Mouse (Mus musculus) right cerebral cortex, postnatal 25 days (tissue): ENCODE results near the gene Naaladl2.

Experiments
- DNase-seq: peaks from one replicate; pipeline ENCODE4 v3.0.0; 2022

The Naaladl2 gene

DNA sequence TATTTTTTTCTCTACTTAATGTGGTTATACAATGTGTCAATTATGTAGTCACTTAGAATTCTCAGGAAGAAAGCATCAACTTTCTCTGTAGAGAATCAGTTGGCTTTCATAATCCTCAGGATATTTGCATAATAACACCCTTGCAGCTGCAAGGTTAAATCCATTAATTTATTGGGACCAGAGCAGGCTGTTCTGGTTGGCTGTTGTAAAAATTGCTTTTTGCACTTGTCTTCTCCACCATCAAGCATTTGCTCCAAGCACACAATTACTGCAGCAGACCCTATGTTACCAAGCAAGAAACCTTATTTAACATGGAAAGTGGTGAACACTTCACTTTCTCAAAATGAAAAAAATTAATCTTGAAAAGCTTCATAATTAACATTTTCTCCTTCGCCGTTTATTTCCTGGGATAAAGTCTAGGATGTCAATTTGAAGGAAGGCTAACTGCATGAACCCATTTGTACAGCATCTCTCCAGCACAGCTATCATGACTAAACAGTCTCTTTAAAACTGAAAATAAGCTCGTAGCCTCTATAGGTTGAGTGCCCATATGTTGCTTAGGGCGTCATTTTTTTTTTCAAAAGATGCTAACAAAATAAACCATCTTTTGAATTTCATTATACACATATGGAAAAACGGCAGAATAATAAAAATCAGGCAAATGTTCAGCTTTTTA, 205.4 kb downstream of the Naaladl2 start:
- DNase-seq = no peak

- DNase-seq = no peak
These were observed 222.2 kb downstream of the Naaladl2 start for GRCm38 (mm10) chr3:24921811-24922210.

DNA sequence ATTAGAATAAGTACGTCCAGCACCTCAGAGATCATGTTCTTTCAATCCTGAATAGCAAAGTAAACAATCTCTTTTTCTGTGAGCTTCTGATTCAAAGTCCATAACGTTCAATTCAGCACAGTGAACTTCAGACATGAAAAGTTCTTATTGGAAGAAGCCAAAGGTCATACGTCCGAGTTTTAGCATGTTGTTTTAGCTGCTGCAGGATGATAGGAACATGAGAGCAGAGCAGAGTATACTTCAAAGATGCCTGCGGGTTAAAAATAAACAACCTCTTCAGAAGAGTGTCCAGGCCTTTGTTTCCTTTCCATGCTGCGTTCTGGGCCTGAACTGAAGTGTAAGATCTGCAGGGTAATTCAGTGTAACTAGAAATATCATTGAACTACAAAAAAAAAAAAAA, 222.7 kb downstream of the Naaladl2 start:
- no peak for DNase-seq

DNA sequence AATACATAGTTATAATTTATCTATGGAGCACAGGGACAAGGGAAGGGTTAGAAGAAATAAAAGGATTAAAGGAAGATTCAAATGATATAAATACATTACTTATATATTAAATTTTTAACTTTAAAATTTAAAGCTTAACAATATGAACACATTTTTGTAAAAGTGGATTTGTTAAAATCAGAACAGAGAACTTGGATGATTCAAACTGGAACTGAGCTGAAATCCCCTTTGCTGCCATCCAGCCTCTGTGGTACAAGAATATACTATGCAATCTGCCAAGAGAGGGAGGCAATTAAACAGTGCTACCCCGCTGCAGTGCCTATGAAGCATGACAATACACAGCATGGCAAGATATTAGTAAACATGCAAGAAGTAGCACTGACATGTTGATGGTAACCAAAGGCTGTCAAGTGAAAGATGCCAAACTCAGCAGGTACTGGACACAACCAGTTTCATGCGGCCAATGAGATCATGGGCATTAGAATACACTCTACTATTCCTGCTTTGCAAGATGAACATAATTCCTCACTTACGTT, 238.6 kb downstream of the Naaladl2 start:
- DNase-seq = no peak

GRCm38 (mm10) chr3:24888801-24889200, 255.3 kb downstream of the Naaladl2 start:
- no peak for DNase-seq

DNA sequence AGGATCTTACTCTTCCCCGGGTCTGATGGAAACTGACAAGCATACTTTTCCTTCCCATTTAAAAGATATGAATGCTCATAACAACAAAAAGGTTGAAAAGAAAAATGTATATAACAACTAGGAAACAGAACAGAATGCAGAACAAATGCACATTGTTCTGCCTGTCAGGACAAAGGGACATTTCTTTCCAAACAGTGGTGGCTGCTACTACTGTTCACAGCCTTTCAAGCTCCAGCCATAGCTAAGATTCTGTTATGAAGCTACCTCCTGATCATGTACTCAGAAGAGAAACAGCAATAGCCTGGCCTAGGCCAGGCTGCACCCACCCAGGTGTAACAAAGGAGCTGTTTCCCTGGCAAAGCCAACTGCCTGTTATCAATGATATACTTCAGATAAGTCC, 271.8 kb downstream of the Naaladl2 start:
- DNase-seq = no peak

DNA sequence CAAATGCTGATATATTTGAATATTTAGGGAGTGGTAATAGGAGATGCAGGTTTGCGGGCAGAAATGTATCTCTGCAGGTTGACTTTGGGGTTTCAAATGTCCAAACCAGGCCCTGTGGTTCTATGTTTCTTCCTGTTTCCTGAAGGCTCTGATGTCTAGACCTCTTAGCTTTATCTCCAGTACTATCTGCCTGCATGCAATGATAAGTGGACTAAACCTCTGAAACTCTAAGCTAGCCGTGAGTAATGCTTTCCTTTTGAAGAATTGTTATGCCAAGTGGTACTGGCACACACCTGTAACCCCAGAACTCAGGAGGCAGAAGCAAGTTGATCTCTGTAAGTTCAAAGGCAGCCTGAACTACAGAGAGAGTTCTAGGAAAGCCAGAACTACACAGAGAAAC, 291.1 kb downstream of the Naaladl2 start:
- DNase-seq = no peak

- no peak for DNase-seq
These were observed 347.3 kb downstream of the Naaladl2 start for GRCm38 (mm10) chr3:24796739-24797138.

- no peak for DNase-seq
These were observed 356.5 kb downstream of the Naaladl2 start for GRCm38 (mm10) chr3:24787451-24788148.

DNA sequence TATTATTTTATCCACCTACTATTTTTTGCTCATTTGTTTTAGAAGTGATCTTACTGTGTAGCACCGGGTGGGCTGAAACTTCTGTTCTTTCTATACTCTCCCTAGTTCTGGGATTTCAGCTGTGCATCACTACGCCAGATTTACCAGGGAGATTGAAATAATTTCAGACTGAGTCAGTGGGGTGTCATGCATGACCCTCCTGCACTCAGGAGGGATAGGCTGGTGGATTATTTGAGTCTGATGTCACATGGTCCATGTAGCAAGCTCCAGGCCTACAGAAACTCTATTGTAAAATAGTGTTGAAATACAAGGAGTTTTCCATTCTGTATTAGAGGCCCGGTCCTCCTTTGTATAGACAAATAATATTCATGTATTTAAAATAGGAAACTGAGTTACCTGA, 360.0 kb downstream of the Naaladl2 start:
- no peak for DNase-seq

DNA sequence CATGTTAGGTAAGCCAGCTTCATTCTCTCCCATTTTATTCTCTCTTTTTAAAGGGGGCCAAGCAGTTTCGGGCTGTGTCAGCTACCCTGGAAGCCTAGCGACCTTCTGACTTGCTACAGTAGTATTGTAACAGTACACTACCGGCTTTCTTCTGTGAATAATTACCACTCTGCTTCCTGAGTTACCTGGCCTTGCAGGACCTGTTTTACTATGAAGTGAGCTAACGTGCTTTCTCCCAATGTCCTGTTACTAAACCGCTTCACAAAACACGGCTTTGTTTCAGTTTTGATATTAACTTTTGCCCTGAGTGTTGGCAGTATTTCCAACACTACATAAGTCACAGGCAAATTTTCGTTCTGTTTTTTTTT, 360.6 kb downstream of the Naaladl2 start:
- no peak for DNase-seq

DNA sequence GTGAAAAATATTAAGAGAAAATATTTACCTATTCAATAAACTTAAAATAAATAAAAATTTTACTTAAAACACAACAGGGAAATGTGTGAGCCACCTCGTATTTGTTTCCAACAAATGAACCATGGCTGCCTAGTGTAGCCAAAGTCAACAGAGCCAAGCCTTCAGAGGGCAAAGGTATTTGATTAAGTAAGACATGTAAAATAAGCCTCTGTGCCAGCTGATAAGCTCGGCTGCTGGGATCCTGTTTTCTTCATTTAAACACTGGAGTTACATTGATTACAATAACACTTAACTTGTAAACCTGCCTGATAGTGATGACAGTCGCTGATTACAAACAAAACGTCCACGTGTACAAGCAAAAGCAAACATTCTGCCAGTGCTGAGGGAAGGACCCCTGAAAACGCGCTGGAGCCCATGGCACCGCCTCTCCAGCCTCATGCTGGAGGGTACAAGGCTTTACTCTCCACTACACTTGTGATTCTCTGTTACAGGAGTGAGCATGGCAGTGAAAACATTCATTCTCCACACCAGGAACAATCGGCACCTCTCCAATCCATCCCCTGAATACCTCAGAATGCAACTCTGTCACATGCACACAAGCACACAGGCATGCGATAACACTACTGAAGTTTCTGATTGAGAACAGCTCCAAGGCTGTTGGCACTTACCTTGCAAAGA, 361.1 kb downstream of the Naaladl2 start:
- no peak for DNase-seq

DNA sequence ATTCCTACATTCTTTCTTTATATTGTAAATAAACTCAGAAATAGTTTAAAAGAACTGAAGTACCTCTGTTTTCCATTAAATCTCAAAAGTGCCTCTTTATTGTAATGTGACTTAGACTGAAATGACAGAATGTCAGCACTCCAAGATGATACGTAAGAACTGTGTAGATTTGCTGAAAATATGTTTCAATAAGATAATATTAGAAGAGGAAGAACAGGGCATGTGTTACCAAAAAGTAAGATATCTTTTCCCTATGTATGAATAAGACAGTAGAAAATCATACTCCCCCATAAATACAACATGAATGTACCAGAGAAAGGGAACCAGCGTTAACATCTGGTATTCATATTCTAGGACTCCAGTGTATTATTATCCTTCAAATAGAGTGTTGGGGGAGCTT, 362.4 kb downstream of the Naaladl2 start:
- no peak for DNase-seq

GRCm38 (mm10) chr3:24778416-24778815, 365.6 kb downstream of the Naaladl2 start:
- no peak for DNase-seq

- DNase-seq = no peak
These were observed 395.0 kb downstream of the Naaladl2 start for GRCm38 (mm10) chr3:24749055-24749454.

GRCm38 (mm10) chr3:24747182-24747856, 396.7 kb downstream of the Naaladl2 start:
- no peak for DNase-seq

DNA sequence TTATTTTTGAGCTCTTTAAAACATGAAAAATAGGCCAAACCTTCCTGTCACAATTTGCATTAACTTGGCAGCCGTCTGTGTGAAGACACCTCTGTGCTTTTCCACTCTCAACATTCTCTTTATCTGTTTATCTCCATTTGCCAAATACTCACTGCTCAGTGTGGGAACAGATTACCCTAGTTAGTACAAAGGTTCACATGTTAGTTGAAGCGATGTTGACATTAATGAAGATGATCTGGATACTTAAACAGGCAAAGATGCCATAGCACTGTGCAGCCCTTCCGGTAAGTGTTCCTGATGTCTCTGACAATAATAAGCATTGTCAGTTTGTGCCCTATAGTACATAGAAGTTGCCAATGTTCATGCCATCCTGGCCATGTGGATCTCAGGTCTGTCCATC, 400.1 kb downstream of the Naaladl2 start:
- no peak for DNase-seq

GRCm38 (mm10) chr3:24719181-24719749, 424.8 kb downstream of the Naaladl2 start:
- no peak for DNase-seq

GRCm38 (mm10) chr3:24714770-24715169, 429.3 kb downstream of the Naaladl2 start:
- DNase-seq = no peak

DNA sequence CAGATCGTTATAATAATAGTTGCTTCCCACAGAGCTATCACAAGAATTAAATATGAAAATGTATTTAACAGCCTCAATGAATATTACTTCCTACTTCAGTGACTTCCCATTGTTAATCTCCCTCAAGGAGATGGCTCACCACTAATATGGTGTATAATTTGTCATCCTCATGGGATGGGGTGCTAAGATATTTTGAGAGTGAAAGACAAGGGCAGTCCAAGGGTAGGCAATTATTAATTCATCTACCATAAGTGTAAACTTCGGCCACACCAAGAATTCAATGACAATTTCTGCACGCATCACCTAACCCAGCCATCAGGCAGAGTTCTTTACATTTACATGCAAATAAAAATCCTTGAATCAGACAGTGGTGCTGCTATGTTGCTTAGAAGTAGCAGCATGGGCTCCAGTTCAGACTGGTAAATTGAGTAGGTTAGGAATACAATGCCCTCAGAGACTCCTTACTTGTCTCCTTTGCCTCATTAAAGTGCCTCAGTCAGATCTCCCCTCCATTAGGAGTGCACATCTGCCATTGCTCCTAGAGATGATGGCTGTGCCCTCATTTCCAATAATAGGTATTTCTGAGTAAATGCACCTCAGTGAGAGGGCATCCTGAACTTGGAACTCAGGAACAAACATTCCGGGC, 438.2 kb downstream of the Naaladl2 start:
- no peak for DNase-seq

DNA sequence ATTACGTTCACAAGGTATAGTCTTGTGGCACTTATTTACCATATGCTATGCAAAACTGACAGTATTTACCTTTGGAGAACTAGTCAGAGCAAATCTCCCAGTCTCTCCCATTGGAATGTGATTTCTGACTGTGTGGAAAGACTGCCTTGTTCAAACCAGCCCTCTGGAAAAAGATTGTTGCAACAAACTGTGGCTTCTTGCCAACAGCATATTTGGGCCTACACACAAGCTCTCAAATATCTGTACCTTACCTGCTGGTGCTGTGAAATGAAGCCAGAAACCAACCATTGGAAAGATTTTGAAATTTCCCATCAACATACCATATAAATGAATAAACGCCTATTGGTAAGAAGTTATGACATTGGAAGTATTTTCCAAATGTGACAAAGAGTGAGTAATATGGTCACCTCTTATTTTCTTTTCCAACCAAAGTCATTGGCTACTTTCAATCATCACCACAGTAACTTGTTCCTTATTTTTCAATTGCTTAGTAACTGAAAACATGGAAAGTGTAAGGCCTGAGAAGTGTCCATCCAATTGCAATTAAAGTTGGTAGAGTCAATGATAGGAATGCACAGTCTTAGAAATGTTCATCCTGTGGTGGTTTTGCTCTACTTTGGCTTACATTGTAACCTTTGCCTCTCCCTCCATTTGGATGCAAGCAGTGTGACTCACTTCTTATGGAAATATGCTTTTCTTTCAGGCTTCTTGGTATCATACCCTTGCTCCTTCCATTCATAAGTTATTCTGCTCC, 453.7 kb downstream of the Naaladl2 start:
- DNase-seq = no peak

- no peak for DNase-seq
These were observed 473.6 kb downstream of the Naaladl2 start for GRCm38 (mm10) chr3:24670500-24670899.
